Mouse (Mus musculus): ENCODE results near the gene Olfr193.

DNA sequence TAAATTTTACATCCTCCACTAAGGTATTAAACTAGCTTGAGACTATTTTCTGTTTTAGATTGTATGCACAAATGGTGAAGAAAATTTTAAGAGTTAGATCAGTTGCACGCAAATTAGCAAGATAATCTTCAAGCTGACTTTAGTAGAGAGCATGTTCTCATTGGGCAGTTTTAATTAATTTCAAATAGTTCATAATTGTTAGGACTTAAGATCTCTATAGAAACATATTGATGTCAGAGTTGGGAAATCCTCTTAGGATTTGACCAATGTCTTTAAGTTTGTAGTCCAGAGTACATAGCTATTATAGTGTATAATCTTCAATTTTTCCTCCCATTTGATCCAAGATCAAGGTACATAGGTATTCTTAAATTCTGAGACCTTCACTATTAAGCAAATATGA lies 35.1 kb upstream of the Olfr193 start, which contains the start of gene Olfr195:
- TF ChIP-seq CTCF (IDR thresholded peaks at IDR 0.05; ENCODE audit: insufficient read depth, low read depth, low read length) (no peak), POLR2A (IDR thresholded peaks at IDR 0.05; ENCODE audit: insufficient read depth, low read depth, low read length) (no peak)

Data from olfactory bulb, adult 2 months (tissue).